Mouse (Mus musculus): ENCODE results near the gene Akap7. TPM values are rescaled to one million over a fixed set of nuclear protein-coding genes. Genes with fewer than 3 reads are reported as not detected.

Akap7 gene
- polyA plus RNA-seq, 1 experiment = 9.4 TPM

DNA sequence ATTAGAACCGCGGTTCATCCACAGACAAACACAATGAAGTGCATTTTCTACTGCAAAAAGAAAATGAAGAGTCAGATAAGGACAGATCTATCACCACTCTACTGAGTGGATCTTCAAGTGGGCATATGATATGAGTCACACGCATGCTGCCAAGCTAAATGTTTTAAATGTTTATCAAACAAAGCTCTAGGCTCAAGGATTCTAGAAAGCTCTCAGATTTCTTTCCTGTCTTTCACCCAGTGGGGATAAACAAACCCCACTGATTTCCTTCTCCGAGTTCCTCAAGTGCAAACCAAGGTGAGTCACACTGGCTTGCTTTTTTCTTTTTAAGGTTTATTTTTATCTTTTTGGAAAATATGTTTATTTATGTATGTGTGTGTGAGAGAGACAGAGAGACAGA, 94.0 kb downstream of the Akap7 start:
- no peak for TF ChIP-seq POLR2A (IDR thresholded peaks at IDR 0.05; ENCODE audit: control insufficient read depth, low read depth, low read length)
- no peak overlapping the region for H3K4me3 ChIP-seq (ENCODE audit: control insufficient read depth, low read depth, low read length)
- H3K36me3 ChIP-seq (ENCODE audit: control insufficient read depth, insufficient read depth, low read length) = no peaks in the 10 kb centered on the region
- no peaks in the 10 kb centered on the region for H3K4me1 ChIP-seq (ENCODE audit: control insufficient read depth, insufficient read depth, low read length)
- H3K27me3 ChIP-seq (ENCODE audit: control insufficient read depth, insufficient read depth, low read length) = no peaks in the 10 kb centered on the region
- H3K27ac ChIP-seq (ENCODE audit: control insufficient read depth, insufficient read depth, low read depth, low read length) = no peak overlapping the region

DNA sequence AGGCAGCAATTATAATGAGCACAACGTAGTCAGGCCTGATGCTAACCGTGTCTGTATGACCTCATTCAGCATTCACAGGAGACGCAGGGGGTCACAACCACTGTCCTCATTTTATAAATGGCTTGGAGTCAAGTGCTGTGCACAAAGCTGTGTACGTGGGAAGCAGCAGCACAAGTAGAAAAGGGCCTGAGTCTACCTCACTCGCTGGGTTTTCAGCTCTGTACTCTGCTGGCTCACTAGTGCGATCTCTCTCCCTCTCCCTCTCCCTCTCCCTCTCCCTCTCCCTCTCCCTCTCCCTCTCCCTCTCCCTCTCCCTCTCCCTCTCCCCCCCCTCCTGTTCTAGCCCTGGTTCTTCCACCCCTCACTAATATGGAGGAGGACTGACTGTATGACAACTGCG, 99.1 kb downstream of the Akap7 start:
- no peak overlapping the region for H3K27ac ChIP-seq (ENCODE audit: control insufficient read depth, insufficient read depth, low read depth, low read length)
- H3K36me3 ChIP-seq (ENCODE audit: control insufficient read depth, insufficient read depth, low read length) = no peaks in the 10 kb centered on the region

DNA sequence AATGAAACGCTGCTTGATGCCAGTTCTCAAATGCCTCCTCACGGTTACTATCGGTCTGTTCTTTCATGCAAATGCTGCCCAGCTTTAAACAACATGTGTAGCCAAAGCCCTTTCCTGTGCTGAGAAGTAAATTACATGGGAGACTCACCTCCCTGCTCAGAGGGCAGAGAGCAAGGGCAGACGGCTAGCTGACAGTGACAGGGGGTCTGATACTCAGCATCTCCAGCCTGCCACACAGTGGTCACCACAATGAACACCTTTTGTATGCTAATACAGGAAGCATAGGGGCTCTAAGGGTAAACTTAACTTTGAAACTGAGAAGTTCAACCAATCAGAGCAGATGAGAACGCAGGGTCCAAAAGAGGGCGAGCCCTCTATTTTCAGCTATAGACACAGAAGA, 99.8 kb downstream of the Akap7 start:
- TF ChIP-seq CTCF (IDR thresholded peaks at IDR 0.05; ENCODE audit: control insufficient read depth, insufficient read depth, insufficient replicate concordance, low read depth, low read length) (no peak), POLR2A (IDR thresholded peaks at IDR 0.05; ENCODE audit: control insufficient read depth, low read depth, low read length) (no peak)
- no peak overlapping the region for H3K27ac ChIP-seq (ENCODE audit: control insufficient read depth, insufficient read depth, low read depth, low read length)
- H3K27me3 ChIP-seq (ENCODE audit: control insufficient read depth, insufficient read depth, low read length) = no peaks in the 10 kb centered on the region
- no peaks in the 10 kb centered on the region for H3K36me3 ChIP-seq (ENCODE audit: control insufficient read depth, insufficient read depth, low read length)
- no peak overlapping the region for H3K4me3 ChIP-seq (ENCODE audit: control insufficient read depth, low read depth, low read length)
- H3K4me1 ChIP-seq (ENCODE audit: control insufficient read depth, insufficient read depth, low read length) = no peaks in the 10 kb centered on the region

More for the DNA sequence above, 99.1 kb downstream of the Akap7 start:
- Histone ChIP-seq H3K4me1 (ENCODE audit: control insufficient read depth, insufficient read depth, low read length) (no peaks in the 10 kb centered on the region), H3K4me3 (ENCODE audit: control insufficient read depth, low read depth, low read length) (no peak overlapping the region), H3K27me3 (ENCODE audit: control insufficient read depth, insufficient read depth, low read length) (no peaks in the 10 kb centered on the region)
- TF ChIP-seq POLR2A (IDR thresholded peaks at IDR 0.05; ENCODE audit: control insufficient read depth, low read depth, low read length) (no peak), CTCF (IDR thresholded peaks at IDR 0.05; ENCODE audit: control insufficient read depth, insufficient read depth, insufficient replicate concordance, low read depth, low read length) (no peak)

DNA sequence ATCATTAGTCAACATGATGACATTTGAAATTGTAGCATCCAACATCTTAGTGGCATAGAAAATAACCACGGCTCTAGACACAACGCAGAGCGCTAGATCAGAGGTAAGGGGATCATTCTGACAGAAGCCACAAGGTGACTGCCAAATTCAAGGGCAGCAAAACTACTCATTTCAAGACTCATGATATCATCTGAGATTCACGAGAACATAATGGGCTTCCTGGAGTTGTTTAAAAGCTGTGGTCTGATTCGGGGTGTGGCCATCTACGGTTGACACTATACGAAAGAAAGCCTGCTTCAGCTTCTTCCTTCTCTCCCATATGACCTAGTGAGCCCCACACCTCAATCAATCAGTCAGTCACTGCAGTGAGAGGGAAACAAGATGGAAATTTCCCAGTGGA, 107.0 kb downstream of the Akap7 start:
- Histone ChIP-seq H3K4me3 (ENCODE audit: control insufficient read depth, low read depth, low read length) (no peak overlapping the region), H3K27ac (ENCODE audit: control insufficient read depth, insufficient read depth, low read depth, low read length) (no peak overlapping the region)
- TF ChIP-seq CTCF (IDR thresholded peaks at IDR 0.05; ENCODE audit: control insufficient read depth, insufficient read depth, insufficient replicate concordance, low read depth, low read length) (no peak), POLR2A (IDR thresholded peaks at IDR 0.05; ENCODE audit: control insufficient read depth, low read depth, low read length) (no peak)

DNA sequence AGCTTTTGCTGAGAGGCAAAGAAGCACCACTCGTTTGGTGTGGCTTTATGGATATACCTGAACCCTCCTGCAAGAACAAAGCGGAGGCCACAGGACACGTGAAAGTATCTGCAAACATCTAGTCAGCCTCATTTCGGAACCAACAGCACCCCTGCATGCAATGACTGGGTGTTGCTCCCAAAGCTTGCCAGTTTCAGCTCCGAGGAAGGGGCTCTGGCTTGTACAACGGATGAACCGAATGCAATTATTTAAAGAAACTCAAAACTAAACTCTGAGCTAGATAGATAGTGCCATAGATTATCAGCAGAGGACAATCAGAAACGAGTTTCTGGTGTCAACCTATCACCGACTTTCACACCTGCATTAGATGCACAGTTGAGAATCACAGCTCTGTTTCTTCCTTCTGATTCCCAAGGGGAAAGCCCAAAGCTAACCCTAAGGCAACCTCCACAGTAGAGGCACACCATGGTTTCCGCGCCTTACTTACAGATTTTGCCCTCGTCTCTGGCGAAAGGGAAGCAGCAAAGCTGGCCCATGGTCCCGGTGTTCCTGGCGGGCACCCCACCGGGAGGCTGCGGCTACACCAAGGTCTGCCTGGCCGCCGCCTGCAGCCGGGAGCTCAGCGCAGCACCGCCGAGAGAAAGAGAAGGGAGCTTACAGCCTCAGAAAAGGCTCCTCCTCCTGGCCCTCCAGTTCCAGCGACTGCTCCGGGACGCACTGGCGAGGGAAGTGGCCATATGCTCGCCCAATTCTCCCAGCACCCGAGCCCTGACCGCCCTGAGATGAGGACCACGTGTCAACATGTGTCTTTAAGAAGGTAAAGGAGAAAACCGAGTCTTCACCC, 107.9 kb downstream of the Akap7 start:
- no peak overlapping the region for H3K27ac ChIP-seq (ENCODE audit: control insufficient read depth, insufficient read depth, low read depth, low read length)
- H3K27me3 ChIP-seq (ENCODE audit: control insufficient read depth, insufficient read depth, low read length) = no peaks in the 10 kb centered on the region
- H3K4me3 ChIP-seq (ENCODE audit: control insufficient read depth, low read depth, low read length) = no peak overlapping the region
- TF ChIP-seq POLR2A (IDR thresholded peaks at IDR 0.05; ENCODE audit: control insufficient read depth, low read depth, low read length) (no peak), CTCF (IDR thresholded peaks at IDR 0.05; ENCODE audit: control insufficient read depth, insufficient read depth, insufficient replicate concordance, low read depth, low read length) (no peak)
- no peaks in the 10 kb centered on the region for H3K36me3 ChIP-seq (ENCODE audit: control insufficient read depth, insufficient read depth, low read length)
- H3K4me1 ChIP-seq (ENCODE audit: control insufficient read depth, insufficient read depth, low read length) = peaks cover 2% of the 10 kb centered on the region; the same call in 1 of the 2 replicates

More for the DNA sequence above, 107.0 kb downstream of the Akap7 start:
- H3K27me3 ChIP-seq (ENCODE audit: control insufficient read depth, insufficient read depth, low read length) = no peaks in the 10 kb centered on the region
- no peaks in the 10 kb centered on the region for H3K36me3 ChIP-seq (ENCODE audit: control insufficient read depth, insufficient read depth, low read length)
- H3K4me1 ChIP-seq (ENCODE audit: control insufficient read depth, insufficient read depth, low read length) = peaks cover 2% of the 10 kb centered on the region; the same call in 1 of the 2 replicates

DNA sequence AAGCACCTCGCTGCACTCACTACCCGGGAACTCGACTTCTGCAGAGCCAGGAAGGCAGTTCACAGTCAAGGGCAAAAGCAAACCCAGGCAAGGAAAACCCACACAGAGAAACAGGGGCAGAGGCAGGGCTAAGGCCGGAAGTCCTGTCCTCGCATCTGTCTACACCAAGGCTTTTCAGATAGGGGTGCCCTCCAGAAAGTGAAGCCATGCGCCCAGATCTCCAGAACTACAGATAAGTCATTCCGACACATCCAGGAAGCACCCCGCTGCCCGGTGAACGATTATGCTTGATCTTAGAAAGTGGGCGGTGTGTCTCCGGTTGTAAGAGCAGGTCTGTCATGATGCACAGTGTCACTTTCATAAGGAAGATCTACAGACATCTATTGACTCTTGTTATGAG, 109.1 kb downstream of the Akap7 start:
- no peak overlapping the region for H3K4me3 ChIP-seq (ENCODE audit: control insufficient read depth, low read depth, low read length)
- H3K27ac ChIP-seq (ENCODE audit: control insufficient read depth, insufficient read depth, low read depth, low read length) = no peak overlapping the region
- no peaks in the 10 kb centered on the region for H3K27me3 ChIP-seq (ENCODE audit: control insufficient read depth, insufficient read depth, low read length)
- peaks cover 2% of the 10 kb centered on the region; the same call in 1 of the 2 replicates for H3K4me1 ChIP-seq (ENCODE audit: control insufficient read depth, insufficient read depth, low read length)
- H3K36me3 ChIP-seq (ENCODE audit: control insufficient read depth, insufficient read depth, low read length) = no peaks in the 10 kb centered on the region
- TF ChIP-seq CTCF (IDR thresholded peaks at IDR 0.05; ENCODE audit: control insufficient read depth, insufficient read depth, insufficient replicate concordance, low read depth, low read length) (no peak), POLR2A (IDR thresholded peaks at IDR 0.05; ENCODE audit: control insufficient read depth, low read depth, low read length) (no peak)

DNA sequence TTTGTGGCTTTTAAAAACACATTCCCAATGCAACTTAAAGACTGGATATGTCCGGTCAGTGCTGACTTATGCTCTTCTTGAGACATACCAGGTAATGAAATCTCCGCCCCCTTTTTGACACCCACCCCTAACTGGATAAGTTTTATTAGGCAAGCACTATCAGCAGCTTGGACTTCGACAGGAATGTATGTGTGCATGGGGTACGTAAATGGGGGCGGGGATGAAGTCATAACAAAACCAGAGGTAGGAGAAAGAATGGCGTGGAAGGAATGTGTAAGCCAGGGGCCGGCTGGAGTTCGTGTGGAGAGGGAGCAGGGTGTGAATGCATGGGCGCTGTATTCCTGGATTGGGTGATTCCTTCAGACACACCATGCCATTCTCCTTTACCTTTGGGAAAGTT, 109.6 kb downstream of the Akap7 start:
- TF ChIP-seq CTCF (IDR thresholded peaks at IDR 0.05; ENCODE audit: control insufficient read depth, insufficient read depth, insufficient replicate concordance, low read depth, low read length) = no peak
- TF ChIP-seq POLR2A (IDR thresholded peaks at IDR 0.05; ENCODE audit: control insufficient read depth, low read depth, low read length) = no peak
- H3K27ac ChIP-seq (ENCODE audit: control insufficient read depth, insufficient read depth, low read depth, low read length) = no peak overlapping the region
- no peaks in the 10 kb centered on the region for H3K36me3 ChIP-seq (ENCODE audit: control insufficient read depth, insufficient read depth, low read length)
- H3K27me3 ChIP-seq (ENCODE audit: control insufficient read depth, insufficient read depth, low read length) = no peaks in the 10 kb centered on the region
- H3K4me3 ChIP-seq (ENCODE audit: control insufficient read depth, low read depth, low read length) = no peak overlapping the region
- H3K4me1 ChIP-seq (ENCODE audit: control insufficient read depth, insufficient read depth, low read length) = peaks cover 2% of the 10 kb centered on the region; the same call in 1 of the 2 replicates

Measured in testis, adult 2 months (tissue).